Mouse (Mus musculus) CH12.LX (cell line): Measurements from ENCODE around the gene Lrp3. TPM values are rescaled to one million over a fixed set of nuclear protein-coding genes. Genes with fewer than 3 reads are reported as not detected.

Experiments used
- DNase-seq: peaks from one replicate; pipeline ENCODE4 v3.0.0-alpha.2; 2013; ENCODE audit errors: extremely low read depth
- H3K27ac ChIP-seq: 2 replicates; pipeline ENCODE4 v1.5.1; 2012; ENCODE audit warnings: low read depth, mild to moderate bottlenecking, control low read depth, moderate library complexity; ENCODE audit not compliant: insufficient read depth
- H3K27me3 ChIP-seq: replicated peaks from 2 replicates; pipeline ENCODE3; 2012; ENCODE audit warnings: inconsistent platforms
- H3K36me3 ChIP-seq, 2 experiments: replicated peaks in 1 of 2; 2 replicates each; pipeline versions ENCODE3 to v1.6.1; 2012; ENCODE audit warnings: inconsistent platforms in 1 of 2, low read length in 1 of 2, mild to moderate bottlenecking in 1 of 2, mixed read lengths in 1 of 2, moderate library complexity in 1 of 2; ENCODE audit not compliant: control insufficient read depth in 1 of 2, insufficient read depth in 1 of 2
- H3K4me1 ChIP-seq, 2 experiments: 2 replicates each; pipeline ENCODE4 v1.6.1; 2012; ENCODE audit warnings: inconsistent platforms in 1 of 2, moderate library complexity in 1 of 2; ENCODE audit not compliant: insufficient read depth in 2 of 2, control insufficient read depth in 1 of 2
- H3K4me2 ChIP-seq: 2 replicates; pipeline ENCODE4 v1.6.1; 2012; ENCODE audit warnings: low read depth, mild to moderate bottlenecking, control low read depth; ENCODE audit not compliant: poor library complexity, insufficient read depth, severe bottlenecking
- H3K4me3 ChIP-seq, 3 experiments: fragments of 150-350 bp in 1 of 3; sonication (generic) in 1 of 3; replicated peaks in 1 of 3; 2 replicates each; pipeline versions ENCODE3 to v1.5.1; 2011 to 2012; ENCODE audit warnings: low read depth in 2 of 3, low read length in 2 of 3, mild to moderate bottlenecking in 2 of 3, moderate library complexity in 2 of 3, control low read depth in 1 of 3, improper control_type of control experiment in 1 of 3, inconsistent platforms in 1 of 3, mixed read lengths in 1 of 3; ENCODE audit not compliant: poor library complexity in 1 of 3
- H3K79me2 ChIP-seq: replicated peaks from 2 replicates; pipeline ENCODE4 v1.6.1; 2012; ENCODE audit warnings: mild to moderate bottlenecking, moderate library complexity; ENCODE audit not compliant: control insufficient read depth, poor library complexity, insufficient read depth, severe bottlenecking; ENCODE audit errors: extremely low read depth
- H3K9ac ChIP-seq: 2 replicates; pipeline ENCODE4 v1.6.1; 2012; ENCODE audit warnings: low read depth, mild to moderate bottlenecking, control low read depth, moderate library complexity; ENCODE audit not compliant: insufficient read depth
- H3K9me3 ChIP-seq: replicated peaks from 2 replicates; pipeline ENCODE3; 2012; ENCODE audit warnings: low read length, inconsistent platforms, mixed read lengths
- BHLHE40 ChIP-seq: IDR thresholded peaks from 2 replicates; pipeline ENCODE4 v1.6.1; 2011; ENCODE audit warnings: mild to moderate bottlenecking, low read depth, low read length, improper control_type of control experiment
- CHD1 ChIP-seq: IDR thresholded peaks from 2 replicates; pipeline ENCODE4 v1.6.1; 2012; ENCODE audit warnings: low read depth, low read length, improper control_type of control experiment, inconsistent platforms
- ELF1 ChIP-seq: IDR thresholded peaks from 2 replicates; pipeline ENCODE4 v1.6.1; 2014; ENCODE audit warnings: low read depth, mild to moderate bottlenecking, inconsistent platforms, low read length, improper control_type of control experiment
- JUN ChIP-seq: IDR thresholded peaks from 2 replicates; pipeline ENCODE4 v1.6.1; 2011; ENCODE audit warnings: low read depth, mild to moderate bottlenecking, low read length, improper control_type of control experiment, moderate library complexity; ENCODE audit not compliant: insufficient read depth
- JUND ChIP-seq: conservative IDR thresholded peaks from 2 replicates; pipeline ENCODE4 v1.6.1; 2011; ENCODE audit warnings: low read depth, low read length, improper control_type of control experiment
- MAFK ChIP-seq: IDR thresholded peaks from 2 replicates; pipeline ENCODE4 v1.6.1; 2011; ENCODE audit warnings: low read length, improper control_type of control experiment; ENCODE audit not compliant: insufficient replicate concordance
- MEF2A ChIP-seq: IDR thresholded peaks from 2 replicates; pipeline ENCODE4 v1.6.1; 2014; ENCODE audit warnings: low read depth, mild to moderate bottlenecking, inconsistent platforms, low read length, improper control_type of control experiment, borderline replicate concordance
- NRF1 ChIP-seq: IDR thresholded peaks from 2 replicates; pipeline ENCODE4 v1.6.1; 2014; ENCODE audit warnings: low read depth, mild to moderate bottlenecking, inconsistent platforms, low read length, improper control_type of control experiment, moderate library complexity
- POLR2AphosphoS2 ChIP-seq: IDR thresholded peaks from 2 replicates; pipeline ENCODE4 v1.6.1; 2011; ENCODE audit warnings: low read depth, low read length, improper control_type of control experiment
- dilution Hi-C: fragments of 300-500 bp; cut with MboI; formaldehyde crosslinking; loops from 2 replicates; pipeline ENCODE4 v1.14.3; 2020; ENCODE audit warnings: low sequenced_read_pairs; ENCODE audit not compliant: extremely low pct_unique_long_range_greater_than_20kb, extremely low pct_ligation_motif_present
- in situ Hi-C: fragments of 300-500 bp; cut with MboI; formaldehyde crosslinking; loops from 3 replicates; pipeline ENCODE4 v1.14.3; 2019; ENCODE audit warnings: low sequenced_read_pairs, low pct_ligation_motif_present, low pct_unique_long_range_greater_than_20kb, mixed read lengths
- polyA plus RNA-seq: library from polyadenylated mRNA; unstranded; fragments of >175 nt; gene quantifications from 2 replicates; pipeline ENCODE4 v1.2.1, GENCODE M21; 2012; ENCODE audit warnings: low read depth; ENCODE audit not compliant: insufficient read length
- total RNA-seq, 2 experiments: library from RNA; depleted of rRNA; stranded (reverse); fragments of 300-350 nt in 1 of 2; fragments of >200 nt in 1 of 2; gene quantifications; 2 replicates each; pipeline ENCODE4 v1.2.3; 2012 to 2014

The Lrp3 gene
- total and polyA plus RNA-seq, 3 experiments, result not detected

GRCm38 (mm10) chr7:35189699-35190098 lies 25.6 kb downstream of the Lrp3 start:
- TF ChIP-seq POLR2AphosphoS2 (no peak), ELF1 (no peak), NRF1 (no peak), MEF2A (no peak), BHLHE40 (no peak)
- TF ChIP-seq, all 38 proteins: peak for 0
- no peak for DNase-seq
- Histone ChIP-seq H3K27ac (no peak overlapping the region), H3K9ac (no peak overlapping the region), H3K79me2 (no peaks in the 10 kb centered on the region), H3K36me3 (no peaks in the 10 kb centered on the region), H3K27me3 (peaks cover 78% of the 10 kb centered on the region), H3K9me3 (peaks cover 10% of the 10 kb centered on the region), H3K4me3 (no peak overlapping the region), H3K4me2 (no peak overlapping the region), H3K4me1 (peaks cover 0 to 3% of the 10 kb centered on the region in 2 experiments; a peak in 1 of 4 replicates)
- dilution Hi-C loops (no loop called here), in situ Hi-C loops (loop anchor here (25.0 kb wide), 1 partner anchor 777 kb away; no protein-coding TSS in a partner anchor)

DNA sequence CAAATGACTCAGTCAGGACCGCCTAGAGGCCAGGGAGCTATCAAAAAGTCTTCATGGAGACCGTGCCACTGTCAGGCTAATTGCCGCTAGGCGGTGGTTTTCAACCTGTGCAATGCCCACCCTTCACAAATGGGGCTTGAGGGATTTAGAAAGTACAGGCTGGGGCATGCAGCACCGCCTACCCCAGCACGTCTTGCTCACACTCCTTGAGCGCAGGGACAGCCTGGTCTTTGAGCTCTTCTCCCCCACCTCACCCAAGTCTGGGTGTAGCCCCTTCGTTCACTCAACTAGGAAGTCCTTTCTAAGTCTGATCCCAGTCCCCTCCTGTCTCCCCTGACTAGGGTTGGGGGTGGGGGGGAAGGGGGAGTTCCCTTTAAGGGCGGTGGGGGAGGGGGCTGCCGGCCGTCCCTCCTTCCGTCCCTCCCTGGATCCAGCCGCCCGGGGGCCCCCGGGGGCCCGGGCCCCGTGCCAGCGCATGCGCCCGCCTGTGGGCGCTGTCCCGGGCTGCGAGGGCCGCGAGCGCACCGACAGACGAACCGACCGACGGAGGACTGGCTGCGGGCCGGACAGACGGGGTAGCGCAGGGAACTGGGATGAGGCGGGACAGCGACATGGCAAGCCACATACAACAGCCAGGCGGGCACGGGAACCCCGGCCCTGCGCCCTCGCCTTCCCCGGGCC lies 29.3 kb downstream of the Lrp3 start, which contains the start of gene Slc7a10:
Gene Slc7a10 (plus strand): TSS at position 497 of the 681 bp plus-strand sequence.
- no peak within 1 kb of the TSS for H3K4me2 ChIP-seq
- peaks cover 43% of the 10 kb centered on the region for H3K27me3 ChIP-seq
- peaks cover 27% of the 10 kb centered on the region for H3K9me3 ChIP-seq
- dilution Hi-C loops, result no loop called here
- peaks cover 0 to 3% of the 10 kb centered on the region in 2 experiments; a peak in 1 of 4 replicates for H3K4me1 ChIP-seq
- TF ChIP-seq POLR2AphosphoS2 (no peak), CHD1 (no peak), MAFK (no peak), JUND (no peak), JUN (no peak)
- H3K27ac ChIP-seq, result no peak within 1 kb of the TSS
- H3K9ac ChIP-seq, result no peak within 1 kb of the TSS
- DNase-seq, result no peak
- in situ Hi-C loops, result loop anchor here (25.0 kb wide), 1 partner anchor 774 kb away; no protein-coding TSS in a partner anchor
- H3K36me3 ChIP-seq, result no peaks in the 10 kb centered on the region
- no peak within 1 kb of the TSS for H3K4me3 ChIP-seq
- H3K79me2 ChIP-seq, result no peaks in the 10 kb centered on the region
